Mouse (Mus musculus) R1 (cell line): Measurements from ENCODE around the gene Arhgef1.

Experiments
- DNase-seq: peaks from one replicate; pipeline ENCODE4 v3.0.0-alpha.2; 2018; ENCODE audit warnings: low read depth, low spot score

The Arhgef1 gene

DNA sequence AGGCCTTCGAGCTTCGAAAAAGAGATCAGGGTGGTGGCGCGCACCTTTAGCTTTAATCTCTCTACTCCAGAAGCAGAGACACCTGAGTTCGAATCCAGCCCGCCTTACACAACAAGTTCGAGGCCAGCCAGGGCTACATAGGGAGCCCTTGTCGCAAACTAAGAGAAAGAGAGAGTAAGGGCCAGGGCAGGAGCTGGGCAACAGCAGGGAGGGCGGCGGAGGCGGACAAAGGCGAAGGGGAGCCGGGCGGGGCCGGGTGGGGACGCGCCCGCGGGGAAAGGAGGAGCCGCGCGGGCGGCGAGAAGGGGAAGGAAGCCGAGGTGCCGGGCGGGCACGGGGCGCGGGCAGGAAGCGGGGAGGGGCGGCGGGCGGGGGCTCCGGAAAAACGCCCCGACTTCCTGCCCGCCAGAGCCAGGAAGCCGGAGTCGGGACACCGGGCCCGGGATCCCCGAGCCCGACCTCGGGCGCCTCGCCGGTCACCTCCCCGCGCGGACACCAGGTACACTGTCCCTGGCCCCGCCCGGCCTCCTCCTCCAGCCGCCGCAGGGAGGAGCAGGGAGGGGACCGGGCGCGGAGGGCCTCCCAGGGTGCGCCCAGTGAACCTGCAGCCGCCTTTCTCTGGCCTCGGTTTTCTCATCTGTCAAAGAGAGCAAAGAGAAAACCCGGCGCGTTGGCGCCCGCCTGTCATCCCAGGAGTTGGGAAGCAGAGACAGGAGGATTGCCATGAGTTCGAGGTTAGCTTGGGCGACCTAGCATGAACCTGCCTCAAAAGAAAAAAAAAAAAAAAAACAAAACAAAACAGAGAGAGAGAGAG lies at the start of gene Arhgef1:
TSS of gene Arhgef1 (plus strand) at position 283 of the 814 bp plus-strand sequence.
- DNase-seq, result peak; percentile 45

DNA sequence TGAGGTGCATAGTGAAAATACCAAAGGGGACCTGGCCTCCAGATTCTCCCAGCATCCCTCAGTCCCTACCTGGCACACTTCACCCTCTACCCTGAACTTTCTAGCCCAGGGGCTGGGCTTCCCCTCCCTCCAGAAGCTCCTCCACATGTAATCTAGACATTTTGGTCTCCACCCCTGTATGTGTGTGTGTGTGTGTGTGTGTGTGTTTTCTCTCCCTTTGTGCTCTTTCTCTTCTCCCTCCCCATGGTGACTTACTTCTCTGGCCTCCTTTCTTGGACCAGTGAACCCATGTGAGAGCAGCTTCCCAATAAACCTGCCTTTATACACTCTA lies 49.5 kb upstream of the Arhgef1 start:
- no peak for DNase-seq

DNA sequence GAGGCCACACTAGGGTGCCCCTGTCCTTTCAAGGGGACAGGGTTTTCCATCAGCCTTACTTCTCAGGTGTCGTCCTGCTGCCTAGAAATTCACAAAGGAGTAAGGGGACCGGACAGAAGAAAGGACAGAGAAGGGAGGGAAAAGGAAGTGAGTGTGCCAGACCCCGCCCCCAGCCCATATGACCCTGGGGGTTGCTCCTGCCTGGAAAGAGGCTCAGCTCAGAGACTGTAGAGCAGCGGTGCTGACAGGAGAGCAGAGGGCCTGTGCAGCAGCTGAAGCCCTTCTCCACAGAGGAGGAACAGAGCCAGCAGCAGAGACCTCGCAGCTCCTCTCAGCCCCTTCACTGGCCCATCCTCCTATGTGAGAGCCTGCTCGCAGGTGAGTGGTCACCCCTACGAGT lies 49.0 kb upstream of the Arhgef1 start:
- peak; percentile 69 for DNase-seq

DNA sequence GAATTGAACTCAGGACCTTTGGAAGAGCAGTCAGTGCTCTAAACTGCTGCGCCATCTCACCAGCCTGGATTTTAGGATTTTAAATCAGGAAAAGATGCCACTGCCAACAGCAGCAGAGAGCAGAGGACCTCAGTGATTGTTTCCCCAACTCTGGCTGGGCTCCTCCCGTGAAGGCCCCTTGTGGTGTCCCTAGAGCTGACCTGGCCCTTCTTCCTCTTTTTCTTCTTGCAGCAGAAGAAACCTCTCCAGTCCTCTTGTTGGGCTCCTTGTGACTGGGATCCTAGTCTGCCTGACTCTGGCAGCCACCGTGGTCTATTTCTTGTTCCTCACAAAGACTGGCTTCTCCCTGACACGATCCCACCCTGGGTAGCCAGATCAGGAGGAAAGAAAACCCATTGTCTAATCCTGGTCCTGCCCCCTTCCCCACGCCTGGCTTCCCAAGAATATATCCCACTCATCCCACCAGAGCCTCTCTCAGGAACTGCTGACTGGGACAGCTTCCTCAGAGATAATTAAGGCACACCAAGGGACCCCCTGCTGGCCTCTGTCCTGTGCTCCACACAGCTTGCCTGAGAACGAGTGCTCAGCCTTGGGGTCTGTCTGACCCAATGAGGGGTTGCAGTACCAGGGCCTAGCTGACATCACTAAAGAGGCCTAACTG lies 46.1 kb upstream of the Arhgef1 start:
- no peak for DNase-seq

- DNase-seq, result no peak
Measured at GRCm38 (mm10) chr7:24859234-24859633, 43.5 kb upstream of the Arhgef1 start.

GRCm38 (mm10) chr7:24861913-24862312 lies 40.8 kb upstream of the Arhgef1 start, which contains the start of gene Gm9844:
TSS of gene Gm9844 (plus strand) at chr7:24862213.
- DNase-seq, result no peak

- peak; percentile 13 for DNase-seq
Measured at GRCm38 (mm10) chr7:24862853-24863252, 39.9 kb upstream of the Arhgef1 start.

GRCm38 (mm10) chr7:24864156-24864555 lies 38.6 kb upstream of the Arhgef1 start:
- DNase-seq, result peak; percentile 53

- no peak for DNase-seq
Measured at GRCm38 (mm10) chr7:24869080-24869479, 33.6 kb upstream of the Arhgef1 start.

DNA sequence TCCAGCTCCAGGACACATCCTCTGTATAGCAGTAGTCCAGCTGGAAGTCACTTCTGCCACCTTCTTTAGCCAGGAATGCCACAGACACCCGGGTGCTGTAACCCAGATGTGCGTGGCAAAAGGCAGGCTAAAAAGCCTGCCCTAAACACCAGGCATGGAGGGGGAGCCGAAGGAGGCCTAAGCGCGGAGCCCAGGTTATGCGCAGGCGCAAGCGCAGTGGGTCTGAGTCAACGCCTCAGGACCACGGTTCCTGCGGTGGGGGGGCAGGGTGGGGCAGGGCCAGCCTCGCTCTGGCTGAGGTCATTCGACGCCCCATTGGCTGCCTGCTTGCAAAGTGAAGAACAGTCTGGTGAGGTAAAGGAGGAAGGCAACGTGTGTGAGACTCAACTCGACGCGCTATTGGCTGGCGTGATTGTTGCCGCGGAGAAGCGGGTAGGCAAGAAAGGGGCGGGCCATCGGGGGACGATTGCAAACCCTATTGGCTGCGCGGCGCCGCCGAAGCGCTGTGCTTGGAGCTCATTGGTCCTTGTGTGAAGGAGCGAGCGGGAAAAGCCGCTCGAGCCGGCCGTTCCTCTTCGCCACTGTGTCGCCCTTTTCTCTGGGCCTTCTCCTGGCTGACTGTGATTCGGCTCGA lies 33.1 kb upstream of the Arhgef1 start, which contains the start of the genes Lypd4 and Dmrtc2:
TSS of gene Lypd4 (minus strand) at position 410 of the 634 bp plus-strand sequence.
TSS of gene Dmrtc2 (plus strand) at position 526 of the 634 bp plus-strand sequence.
- DNase-seq, result peak; percentile 92

DNA sequence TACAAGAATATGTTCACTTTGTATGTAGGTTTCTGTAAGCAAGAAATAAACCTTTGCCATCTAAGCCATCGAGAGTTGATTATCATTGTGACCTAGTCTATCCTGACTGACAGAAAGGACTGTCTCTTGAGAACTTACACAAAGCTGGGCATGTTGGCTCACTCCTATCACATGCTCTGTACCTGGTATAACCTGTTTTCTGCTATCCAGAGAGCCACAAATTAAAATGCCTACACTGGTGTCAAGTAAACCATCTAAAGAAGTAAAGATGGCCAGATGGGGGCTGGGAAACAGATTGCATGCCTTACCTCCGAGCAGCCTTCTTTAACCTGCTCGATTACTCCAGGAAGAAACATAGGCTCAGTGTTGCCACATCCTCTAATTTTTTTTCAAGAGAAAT lies 25.1 kb upstream of the Arhgef1 start:
- no peak for DNase-seq

DNA sequence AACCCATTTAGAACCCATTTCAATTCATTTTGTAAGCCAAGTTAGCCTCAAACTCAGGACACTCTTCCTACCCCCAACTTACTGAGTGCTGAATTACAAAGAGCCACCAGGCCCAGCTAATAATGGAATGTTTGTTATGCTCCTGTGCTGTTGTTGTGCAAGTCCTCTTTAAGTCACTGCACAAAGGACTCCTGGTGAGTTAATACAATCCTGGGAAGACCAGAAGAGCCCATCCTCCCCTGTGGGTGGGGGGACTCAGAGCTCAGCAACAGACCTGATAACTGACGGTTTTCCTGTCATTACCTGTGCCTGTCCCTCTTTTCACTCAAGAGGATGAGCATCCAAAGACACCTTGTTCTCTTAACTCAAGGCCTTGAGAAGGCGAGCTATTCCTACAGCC lies 23.1 kb upstream of the Arhgef1 start:
- peak; percentile 99 for DNase-seq

DNA sequence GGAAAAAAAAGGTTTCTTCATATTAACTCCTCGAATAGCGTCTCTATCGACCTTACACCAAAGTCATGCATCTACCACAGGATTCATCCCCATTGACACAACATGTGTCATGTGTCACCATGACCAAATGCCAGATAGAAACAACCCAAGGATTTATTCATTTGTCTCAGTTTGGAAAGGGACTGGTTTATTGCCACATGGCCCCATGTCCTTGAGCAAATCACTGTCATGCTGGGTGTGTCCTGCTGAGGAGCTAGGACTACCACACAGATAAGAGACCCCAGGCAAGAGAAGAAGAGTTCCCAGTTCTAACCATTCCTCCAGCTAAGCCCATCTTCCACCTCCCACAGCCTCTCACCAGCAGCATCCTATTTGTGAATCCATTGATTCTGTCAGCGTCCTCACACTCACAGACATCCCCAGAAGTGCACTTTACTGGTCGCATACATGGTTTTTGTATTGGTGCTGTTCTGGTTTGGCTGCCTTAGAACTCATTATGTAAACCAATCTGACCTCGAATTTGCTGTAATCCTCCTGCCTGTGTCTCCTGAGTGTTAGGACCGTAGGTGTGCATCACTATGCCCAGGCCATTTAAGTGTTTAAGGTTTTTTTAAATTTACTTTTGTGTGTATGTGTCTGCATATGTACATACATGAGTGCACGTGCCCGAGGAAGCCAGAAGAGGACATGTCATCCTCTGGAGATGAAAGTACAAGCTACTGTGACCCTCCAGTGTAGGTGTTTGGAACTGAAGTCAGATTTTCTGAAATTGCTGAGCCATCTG lies 20.1 kb upstream of the Arhgef1 start:
- no peak for DNase-seq

DNA sequence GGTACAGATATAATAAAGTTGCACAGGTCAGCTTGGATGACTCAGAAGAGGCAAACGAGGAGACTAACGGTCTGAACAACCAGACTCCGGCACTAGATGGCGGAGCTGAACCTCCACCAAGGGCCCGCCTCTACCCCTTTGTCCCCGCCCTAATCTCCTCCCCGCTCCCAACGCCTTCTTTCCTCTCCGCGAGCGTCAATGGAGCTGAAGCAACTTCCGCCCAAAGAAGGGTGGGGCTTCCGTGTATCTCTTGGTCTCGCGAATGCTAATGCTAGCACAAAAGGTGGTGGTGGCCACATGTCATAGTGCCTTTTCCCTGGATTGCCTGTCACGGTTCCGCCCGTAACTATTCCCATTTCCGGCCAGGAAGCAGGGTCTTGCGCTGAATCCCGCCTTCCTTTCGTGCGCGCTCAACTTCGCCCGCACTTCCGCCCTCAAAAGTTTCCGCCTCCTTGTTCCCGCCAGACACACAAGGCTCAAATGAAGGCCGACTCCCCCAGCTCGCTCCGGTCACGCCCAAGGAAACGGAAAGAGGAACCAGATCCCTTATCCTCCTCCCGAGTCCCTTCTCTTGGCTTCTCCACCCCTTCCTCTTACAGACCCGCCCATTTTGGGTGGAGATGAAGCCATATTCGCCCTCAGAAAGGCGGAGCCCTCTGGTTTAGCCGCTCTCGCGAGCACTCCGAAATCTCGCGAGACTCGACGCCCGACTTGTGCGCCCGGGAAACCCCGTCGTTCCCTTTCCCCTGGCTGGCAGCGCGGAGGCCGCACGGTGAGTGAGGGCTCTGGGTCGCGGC lies 18.6 kb upstream of the Arhgef1 start, which contains the start of gene Rps19:
TSS of gene Rps19 (plus strand) at position 476 of the 797 bp plus-strand sequence.
- DNase-seq, result peak; percentile 100

- no peak for DNase-seq
Measured at GRCm38 (mm10) chr7:24884693-24885291, 17.9 kb upstream of the Arhgef1 start.

DNA sequence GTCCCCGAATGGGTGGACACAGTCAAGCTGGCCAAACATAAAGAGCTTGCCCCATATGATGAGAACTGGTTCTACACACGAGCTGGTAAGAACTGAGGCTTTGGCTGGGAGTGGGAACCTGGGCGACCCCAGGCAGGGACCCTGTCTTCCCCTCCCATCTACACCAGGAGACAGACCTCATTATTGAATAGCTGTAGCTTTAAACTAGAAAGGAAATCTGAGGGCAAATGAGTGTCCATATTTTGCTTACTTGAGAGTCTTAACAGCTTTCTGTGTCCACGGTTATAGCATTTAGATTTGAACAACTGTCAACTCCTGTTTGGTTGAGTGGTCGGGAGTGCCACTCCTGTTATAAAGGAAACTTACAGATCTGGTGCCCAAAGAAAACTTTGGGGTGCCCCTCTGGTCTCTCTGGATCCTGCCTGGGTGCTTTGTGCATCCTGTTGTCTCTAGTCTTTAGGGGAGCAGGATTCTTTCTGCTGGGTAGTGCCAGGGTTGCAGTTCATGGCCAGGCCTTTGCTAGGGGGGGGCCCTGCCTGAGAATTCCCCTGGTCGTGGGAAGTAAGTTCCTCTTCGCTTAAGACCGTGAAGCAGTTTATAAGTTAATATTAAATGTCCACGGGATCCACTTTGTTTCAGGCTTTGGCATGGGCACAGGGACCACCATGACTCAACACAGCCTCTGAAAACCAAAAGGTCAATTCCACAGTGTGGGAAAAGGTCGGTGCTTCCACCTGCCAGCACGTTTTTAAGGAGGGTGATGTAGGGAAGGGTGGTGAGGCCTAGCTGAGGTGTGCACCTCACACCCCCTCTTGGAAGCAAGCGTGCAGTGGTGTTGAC lies 17.0 kb upstream of the Arhgef1 start:
- DNase-seq, result peak; percentile 6

DNA sequence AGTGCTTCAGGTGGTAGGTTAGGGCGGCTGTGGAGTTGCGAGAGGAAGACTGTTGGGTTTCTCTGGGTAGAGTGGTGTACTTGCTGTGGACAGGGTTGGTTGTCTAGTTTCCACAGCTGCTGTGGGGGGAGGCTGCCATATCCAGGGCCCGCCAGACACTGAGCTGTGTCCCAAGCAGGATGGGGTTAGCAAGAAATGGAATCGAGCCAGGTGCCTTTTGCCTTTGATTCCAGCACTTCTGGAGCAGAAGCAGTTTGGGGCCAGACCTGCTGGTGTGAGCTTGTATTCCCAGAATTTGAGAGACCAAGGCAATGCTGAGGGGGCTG lies 16.4 kb upstream of the Arhgef1 start:
- peak; percentile 16 for DNase-seq

GRCm38 (mm10) chr7:24887096-24887495 lies 15.6 kb upstream of the Arhgef1 start:
- DNase-seq, result no peak

GRCm38 (mm10) chr7:24889431-24890220 lies 13.1 kb upstream of the Arhgef1 start:
- DNase-seq, result no peak
